Mouse (Mus musculus): ENCODE measurements around the gene Ethe1. TPM values are rescaled to one million over a fixed set of nuclear protein-coding genes. Genes with fewer than 3 reads are reported as not detected.
"Not testable (repeated sequence)": the region's sequence is repeated elsewhere in the genome, so short reads cannot be mapped to it uniquely, and the experiment has no call there.

The Ethe1 gene
- total RNA-seq, 2 experiments from 2014 or later, result 11.4 to 12.4 TPM

- no peak for ATAC-seq (replicated peaks; ENCODE audit: low FRiP score, low TSS enrichment, poor library complexity, severe bottlenecking)
Observed at GRCm38 (mm10) chr7:24608561-24608960, 21.2 kb downstream of the Ethe1 start.

- peak; percentile 42 for ATAC-seq (replicated peaks; ENCODE audit: low FRiP score, low TSS enrichment, poor library complexity, severe bottlenecking)
Observed at GRCm38 (mm10) chr7:24610144-24610878, 23.0 kb downstream of the Ethe1 start, which contains the start of gene Phldb3. Gene Phldb3 (plus strand): TSS chr7:24610763.

- ATAC-seq (replicated peaks; ENCODE audit: low FRiP score, low TSS enrichment, poor library complexity, severe bottlenecking), result peak; percentile 90
Observed at GRCm38 (mm10) chr7:24610879-24611494, 23.6 kb downstream of the Ethe1 start.

GRCm38 (mm10) chr7:24611709-24612108 is 24.4 kb downstream of the Ethe1 start:
- no peak for ATAC-seq (replicated peaks; ENCODE audit: low FRiP score, low TSS enrichment, poor library complexity, severe bottlenecking)

GRCm38 (mm10) chr7:24612308-24612910 is 25.1 kb downstream of the Ethe1 start:
- ATAC-seq (replicated peaks; ENCODE audit: low FRiP score, low TSS enrichment, poor library complexity, severe bottlenecking), result no peak

GRCm38 (mm10) chr7:24614816-24615215 is 27.5 kb downstream of the Ethe1 start:
- no peak for ATAC-seq (replicated peaks; ENCODE audit: low FRiP score, low TSS enrichment, poor library complexity, severe bottlenecking)

GRCm38 (mm10) chr7:24617763-24618162 is 30.4 kb downstream of the Ethe1 start:
- ATAC-seq (replicated peaks; ENCODE audit: low FRiP score, low TSS enrichment, poor library complexity, severe bottlenecking), result peak; percentile 26; the same call in 1 of the 2 replicates

- not testable (repeated sequence) for ATAC-seq (replicated peaks; ENCODE audit: low FRiP score, low TSS enrichment, poor library complexity, severe bottlenecking)
Observed at GRCm38 (mm10) chr7:24618374-24618773, 31.0 kb downstream of the Ethe1 start.

- no peak for ATAC-seq (replicated peaks; ENCODE audit: low FRiP score, low TSS enrichment, poor library complexity, severe bottlenecking)
Observed at GRCm38 (mm10) chr7:24619671-24620397, 32.5 kb downstream of the Ethe1 start.

- ATAC-seq (replicated peaks; ENCODE audit: low FRiP score, low TSS enrichment, poor library complexity, severe bottlenecking), result no peak
Observed at GRCm38 (mm10) chr7:24621193-24621592, 33.9 kb downstream of the Ethe1 start.

GRCm38 (mm10) chr7:24622967-24623366 is 35.6 kb downstream of the Ethe1 start:
- ATAC-seq (replicated peaks; ENCODE audit: low FRiP score, low TSS enrichment, poor library complexity, severe bottlenecking), result no peak

- ATAC-seq (replicated peaks; ENCODE audit: low FRiP score, low TSS enrichment, poor library complexity, severe bottlenecking), result peak; percentile 98
Observed at GRCm38 (mm10) chr7:24628685-24629610, 41.6 kb downstream of the Ethe1 start.

- ATAC-seq (replicated peaks; ENCODE audit: low FRiP score, low TSS enrichment, poor library complexity, severe bottlenecking), result no peak
Observed at GRCm38 (mm10) chr7:24629672-24630071, 42.3 kb downstream of the Ethe1 start.

GRCm38 (mm10) chr7:24630116-24630880 is 43.0 kb downstream of the Ethe1 start:
- no peak for ATAC-seq (replicated peaks; ENCODE audit: low FRiP score, low TSS enrichment, poor library complexity, severe bottlenecking)

GRCm38 (mm10) chr7:24636264-24636663 is 48.9 kb downstream of the Ethe1 start, which contains the start of gene Lypd3:
Gene Lypd3 (plus strand): TSS chr7:24636550.
- no peak for ATAC-seq (replicated peaks; ENCODE audit: low FRiP score, low TSS enrichment, poor library complexity, severe bottlenecking)

GRCm38 (mm10) chr7:24637046-24637445 is 49.7 kb downstream of the Ethe1 start:
- ATAC-seq (replicated peaks; ENCODE audit: low FRiP score, low TSS enrichment, poor library complexity, severe bottlenecking), result no peak

GRCm38 (mm10) chr7:24638026-24638856 is 50.9 kb downstream of the Ethe1 start:
- peak; percentile 60 for ATAC-seq (replicated peaks; ENCODE audit: low FRiP score, low TSS enrichment, poor library complexity, severe bottlenecking)
